Mouse (Mus musculus) heart, embryonic 15.5 days (tissue): ENCODE data around the gene Coro2b. TPM values are rescaled to one million over a fixed set of nuclear protein-coding genes. Genes with fewer than 3 reads are reported as not detected.

Experiments
- polyA plus RNA-seq: library from polyadenylated mRNA; unstranded; fragments of >200 nt; fragmentation: Nextera tagmentation; extraction: Ambion mirVana; gene quantifications from 2 replicates; pipeline ENCODE4 v1.2.1, GENCODE M21; 2015

The Coro2b gene
- polyA plus RNA-seq, 1 experiment from 2014 or later: 5.7 TPM

Other genes with a start within 250 kb of the Coro2b start
- gene Anp32a, start 195.8 kb downstream of the Coro2b start, polyA plus RNA-seq: 128 and 176 TPM in 2 replicates
- gene Itga11, start 140.8 kb upstream of the Coro2b start, polyA plus RNA-seq: 0.52 and 0.95 TPM in 2 replicates